Mouse (Mus musculus): Measurements from ENCODE around the gene Ercc2. TPM values are rescaled to one million over a fixed set of nuclear protein-coding genes. Genes with fewer than 3 reads are reported as not detected.

Gene Ercc2
- polyA plus RNA-seq, 1 experiment, result 137 TPM

GRCm38 (mm10) chr7:19349188-19349915 is 32.5 kb upstream of the Ercc2 start:
- WGBS, result 93% methylated on average over 13 of the region's 13 CpGs
- TF ChIP-seq CTCF (IDR thresholded peaks at IDR 0.05; ENCODE audit: borderline replicate concordance, control insufficient read depth, extremely low read depth, insufficient read depth, low read length, poor library complexity) (no peak), POLR2A (IDR thresholded peaks at IDR 0.05; ENCODE audit: control insufficient read depth, extremely low read depth, insufficient read depth, low read length, poor library complexity) (no peak)
- H3K36me3 ChIP-seq (ENCODE audit: control insufficient read depth, insufficient read depth, low read length), result no peaks in the 10 kb centered on the region

GRCm38 (mm10) chr7:19350221-19350620 is 31.6 kb upstream of the Ercc2 start:
- DNase-seq, result no peak
- Histone ChIP-seq H3K36me3 (ENCODE audit: control insufficient read depth, insufficient read depth, low read length) (no peaks in the 10 kb centered on the region), H3K27ac (ENCODE audit: control insufficient read depth, insufficient read depth, low read length) (no peak overlapping the region), H3K27me3 (ENCODE audit: control insufficient read depth, insufficient read depth, low read length) (no peaks in the 10 kb centered on the region), H3K4me3 (ENCODE audit: control insufficient read depth, insufficient read depth, low read length) (no peak overlapping the region), H3K4me1 (replicated peaks; ENCODE audit: control insufficient read depth, insufficient read depth, low read length) (peaks cover 6% of the 10 kb centered on the region)
- no peak for TF ChIP-seq CTCF (IDR thresholded peaks at IDR 0.05; ENCODE audit: borderline replicate concordance, control insufficient read depth, extremely low read depth, insufficient read depth, low read length, poor library complexity)
- TF ChIP-seq POLR2A (IDR thresholded peaks at IDR 0.05; ENCODE audit: control insufficient read depth, extremely low read depth, insufficient read depth, low read length, poor library complexity), result no peak
- 97% methylated on average over 8 of the region's 8 CpGs for WGBS

More at GRCm38 (mm10) chr7:19349188-19349915, 32.5 kb upstream of the Ercc2 start:
- no peak overlapping the region for H3K4me3 ChIP-seq (ENCODE audit: control insufficient read depth, insufficient read depth, low read length)
- H3K27me3 ChIP-seq (ENCODE audit: control insufficient read depth, insufficient read depth, low read length), result no peaks in the 10 kb centered on the region
- no peak overlapping the region for H3K27ac ChIP-seq (ENCODE audit: control insufficient read depth, insufficient read depth, low read length)
- no peak for DNase-seq
- peaks cover 10% of the 10 kb centered on the region for H3K4me1 ChIP-seq (replicated peaks; ENCODE audit: control insufficient read depth, insufficient read depth, low read length)

GRCm38 (mm10) chr7:19354991-19355390 is 26.8 kb upstream of the Ercc2 start:
- H3K27me3 ChIP-seq (ENCODE audit: control insufficient read depth, insufficient read depth, low read length), result no peaks in the 10 kb centered on the region
- no peak overlapping the region for H3K4me3 ChIP-seq (ENCODE audit: control insufficient read depth, insufficient read depth, low read length)
- H3K4me1 ChIP-seq (replicated peaks; ENCODE audit: control insufficient read depth, insufficient read depth, low read length), result peaks cover 7% of the 10 kb centered on the region
- DNase-seq, result no peak
- H3K36me3 ChIP-seq (ENCODE audit: control insufficient read depth, insufficient read depth, low read length), result no peaks in the 10 kb centered on the region
- WGBS, result 94% methylated on average over 5 of the region's 5 CpGs
- TF ChIP-seq POLR2A (IDR thresholded peaks at IDR 0.05; ENCODE audit: control insufficient read depth, extremely low read depth, insufficient read depth, low read length, poor library complexity) (no peak), CTCF (IDR thresholded peaks at IDR 0.05; ENCODE audit: borderline replicate concordance, control insufficient read depth, extremely low read depth, insufficient read depth, low read length, poor library complexity) (no peak)
- H3K27ac ChIP-seq (ENCODE audit: control insufficient read depth, insufficient read depth, low read length), result no peak overlapping the region

GRCm38 (mm10) chr7:19356311-19356710 is 25.5 kb upstream of the Ercc2 start:
- Histone ChIP-seq H3K36me3 (ENCODE audit: control insufficient read depth, insufficient read depth, low read length) (no peaks in the 10 kb centered on the region), H3K27ac (ENCODE audit: control insufficient read depth, insufficient read depth, low read length) (no peak overlapping the region), H3K4me1 (replicated peaks; ENCODE audit: control insufficient read depth, insufficient read depth, low read length) (peaks cover 19% of the 10 kb centered on the region), H3K4me3 (ENCODE audit: control insufficient read depth, insufficient read depth, low read length) (no peak overlapping the region), H3K27me3 (ENCODE audit: control insufficient read depth, insufficient read depth, low read length) (no peaks in the 10 kb centered on the region; the same call in 1 of the 2 replicates)
- 91% methylated on average over 10 of the region's 10 CpGs for WGBS
- TF ChIP-seq POLR2A (IDR thresholded peaks at IDR 0.05; ENCODE audit: control insufficient read depth, extremely low read depth, insufficient read depth, low read length, poor library complexity) (no peak), CTCF (IDR thresholded peaks at IDR 0.05; ENCODE audit: borderline replicate concordance, control insufficient read depth, extremely low read depth, insufficient read depth, low read length, poor library complexity) (no peak)
- no peak for DNase-seq

- no peak for DNase-seq
- Histone ChIP-seq H3K27ac (ENCODE audit: control insufficient read depth, insufficient read depth, low read length) (no peak overlapping the region), H3K4me1 (replicated peaks; ENCODE audit: control insufficient read depth, insufficient read depth, low read length) (peaks cover 22% of the 10 kb centered on the region), H3K27me3 (ENCODE audit: control insufficient read depth, insufficient read depth, low read length) (no peaks in the 10 kb centered on the region; the same call in 1 of the 2 replicates), H3K4me3 (ENCODE audit: control insufficient read depth, insufficient read depth, low read length) (no peak overlapping the region), H3K36me3 (ENCODE audit: control insufficient read depth, insufficient read depth, low read length) (no peaks in the 10 kb centered on the region)
- WGBS, result 93% methylated on average over 25 of the region's 25 CpGs
- TF ChIP-seq CTCF (IDR thresholded peaks at IDR 0.05; ENCODE audit: borderline replicate concordance, control insufficient read depth, extremely low read depth, insufficient read depth, low read length, poor library complexity) (no peak), POLR2A (IDR thresholded peaks at IDR 0.05; ENCODE audit: control insufficient read depth, extremely low read depth, insufficient read depth, low read length, poor library complexity) (no peak)
Observed at GRCm38 (mm10) chr7:19357381-19358375, 24.1 kb upstream of the Ercc2 start.

GRCm38 (mm10) chr7:19358634-19359033 is 23.2 kb upstream of the Ercc2 start:
- Histone ChIP-seq H3K27ac (ENCODE audit: control insufficient read depth, insufficient read depth, low read length) (no peak overlapping the region), H3K27me3 (ENCODE audit: control insufficient read depth, insufficient read depth, low read length) (no peaks in the 10 kb centered on the region; the same call in 1 of the 2 replicates), H3K4me1 (replicated peaks; ENCODE audit: control insufficient read depth, insufficient read depth, low read length) (peaks cover 22% of the 10 kb centered on the region), H3K4me3 (ENCODE audit: control insufficient read depth, insufficient read depth, low read length) (no peak overlapping the region; the same call in 1 of the 2 replicates), H3K36me3 (ENCODE audit: control insufficient read depth, insufficient read depth, low read length) (no peaks in the 10 kb centered on the region)
- WGBS, result 8% methylated on average over 13 of the region's 13 CpGs
- TF ChIP-seq CTCF (IDR thresholded peaks at IDR 0.05; ENCODE audit: borderline replicate concordance, control insufficient read depth, extremely low read depth, insufficient read depth, low read length, poor library complexity) (no peak), POLR2A (IDR thresholded peaks at IDR 0.05; ENCODE audit: control insufficient read depth, extremely low read depth, insufficient read depth, low read length, poor library complexity) (no peak)
- DNase-seq, result no peak
